Mouse (Mus musculus) myocyte (in vitro differentiated cells): Measurements from ENCODE around the gene Zfp740. TPM values are rescaled to one million over a fixed set of nuclear protein-coding genes. Genes with fewer than 3 reads are reported as not detected.

Experiments used
- H3K27me3 ChIP-seq: one replicate; pipeline ENCODE4 v1.6.1; 2011; ENCODE audit not compliant: control insufficient read depth, insufficient read depth, insufficient read length
- H3K36me3 ChIP-seq: one replicate; pipeline ENCODE4 v1.6.1; 2011; ENCODE audit not compliant: control insufficient read depth, insufficient read depth
- H3K4me2 ChIP-seq: one replicate; pipeline ENCODE4 v1.6.1; 2011; ENCODE audit warnings: low read depth, control low read depth
- H3K4me3 ChIP-seq: one replicate; pipeline ENCODE4 v1.5.1; 2011; ENCODE audit warnings: mild to moderate bottlenecking, control low read depth, moderate library complexity
- H3K79me2 ChIP-seq: one replicate; pipeline ENCODE4 v1.6.1; 2011; ENCODE audit not compliant: control insufficient read depth, insufficient read depth
- H3ac ChIP-seq: one replicate; pipeline ENCODE4 v1.6.1; 2011; ENCODE audit not compliant: control insufficient read depth, insufficient read length
- CEBPB ChIP-seq: IDR thresholded peaks from 2 replicates; pipeline ENCODE4 v1.6.1; 2011; ENCODE audit warnings: mild to moderate bottlenecking, moderate library complexity; ENCODE audit not compliant: poor library complexity, insufficient read depth, severe bottlenecking
- E2F4 ChIP-seq: IDR thresholded peaks from one replicate; pipeline ENCODE4 v1.6.1; 2011; ENCODE audit warnings: mild to moderate bottlenecking, control low read depth, moderate library complexity; ENCODE audit not compliant: insufficient read depth
- MAX ChIP-seq: IDR thresholded peaks from one replicate; pipeline ENCODE4 v1.6.1; 2011; ENCODE audit warnings: low read depth, mild to moderate bottlenecking, control low read depth
- MYOD1 ChIP-seq, 3 experiments: IDR thresholded peaks; one replicate each; pipeline ENCODE4 v1.6.1; 2011; ENCODE audit warnings: control low read depth in 2 of 3, low read depth in 2 of 3, mild to moderate bottlenecking in 2 of 3, moderate library complexity in 1 of 3; ENCODE audit not compliant: insufficient read length in 2 of 3, control insufficient read depth in 1 of 3
- MYOG ChIP-seq, 3 experiments: IDR thresholded peaks; one replicate each; pipeline ENCODE4 v1.6.1; 2011; ENCODE audit warnings: control low read depth in 2 of 3, low read depth in 2 of 3, mild to moderate bottlenecking in 2 of 3; ENCODE audit not compliant: insufficient read length in 2 of 3, control insufficient read depth in 1 of 3, insufficient read depth in 1 of 3
- POLR2A ChIP-seq: IDR thresholded peaks from one replicate; pipeline ENCODE4 v1.6.1; 2011; ENCODE audit warnings: low read depth, mild to moderate bottlenecking, control low read depth, moderate library complexity; ENCODE audit not compliant: insufficient read length
- POLR2AphosphoS2 ChIP-seq: IDR thresholded peaks from one replicate; pipeline ENCODE4 v1.6.1; 2011; ENCODE audit warnings: low read depth, control low read depth; ENCODE audit not compliant: insufficient read length
- REST ChIP-seq: IDR thresholded peaks from one replicate; pipeline ENCODE4 v1.6.1; 2011; ENCODE audit warnings: mild to moderate bottlenecking, control low read depth, moderate library complexity; ENCODE audit not compliant: insufficient read depth, insufficient read length
- SRF ChIP-seq: IDR thresholded peaks from one replicate; pipeline ENCODE4 v1.6.1; 2011; ENCODE audit warnings: low read depth; ENCODE audit not compliant: control insufficient read depth, insufficient read length
- TCF12 ChIP-seq: IDR thresholded peaks from one replicate; pipeline ENCODE4 v1.6.1; 2011; ENCODE audit warnings: mild to moderate bottlenecking, control low read depth; ENCODE audit not compliant: poor library complexity, insufficient read depth, severe bottlenecking
- TCF3 ChIP-seq: IDR thresholded peaks from one replicate; pipeline ENCODE4 v1.6.1; 2011; ENCODE audit warnings: low read depth, control low read depth; ENCODE audit not compliant: insufficient read length
- USF1 ChIP-seq: IDR thresholded peaks from one replicate; pipeline ENCODE4 v1.6.1; 2011; ENCODE audit warnings: low read depth, mild to moderate bottlenecking, control low read depth, moderate library complexity
- polyA plus RNA-seq: library from polyadenylated mRNA; unstranded; fragments of >200 nt; fragmentation: generic; extraction: Trizol; gene quantifications from one replicate; pipeline ENCODE4 v1.2.1, GENCODE M21; 2012; ENCODE audit warnings: missing spikeins

Zfp740 gene
- polyA plus RNA-seq, 1 experiment = 42.3 TPM

DNA sequence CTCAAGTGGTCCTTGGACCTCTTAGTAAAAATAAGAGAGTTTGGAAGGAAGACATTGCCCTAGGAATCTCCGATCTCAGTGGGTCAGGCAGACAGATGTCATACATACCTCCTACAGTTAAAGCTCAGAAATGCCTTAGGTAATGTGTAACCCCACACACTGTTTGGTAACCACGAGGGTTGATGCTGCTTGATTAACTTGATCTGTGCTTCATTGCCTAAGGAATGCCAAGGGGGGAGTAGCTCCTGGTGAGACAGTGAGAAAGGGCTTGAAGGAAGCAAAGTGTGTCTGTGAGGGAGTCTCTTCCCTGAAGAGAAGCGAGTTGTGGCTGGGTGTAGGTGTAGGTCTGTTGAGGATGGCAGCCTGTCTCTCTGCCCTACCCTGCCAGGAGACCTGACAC is 4.3 kb downstream of the Zfp740 start:
- H3K4me2 ChIP-seq = no peak overlapping the region
- H3K27me3 ChIP-seq = no peaks in the 10 kb centered on the region
- H3K4me3 ChIP-seq = no peak overlapping the region
- no peak for TF ChIP-seq POLR2A
- no peak for TF ChIP-seq E2F4
- TF ChIP-seq CEBPB = no peak
- TF ChIP-seq TCF3 = no peak
- TF ChIP-seq MYOD1 (IDR thresholded peaks at IDR 0.05; ENCODE audit: control insufficient read depth in 1 of 3, insufficient read length in 2 of 3, low read depth in 2 of 3) = no peak
- TF ChIP-seq USF1 = no peak
- TF ChIP-seq SRF = no peak
- no peak for TF ChIP-seq MAX
- TF ChIP-seq POLR2AphosphoS2 = no peak
- no peak for TF ChIP-seq REST
- H3K79me2 ChIP-seq = peaks cover 37% of the 10 kb centered on the region
- H3ac ChIP-seq = no peak overlapping the region
- peaks cover 52% of the 10 kb centered on the region for H3K36me3 ChIP-seq

DNA sequence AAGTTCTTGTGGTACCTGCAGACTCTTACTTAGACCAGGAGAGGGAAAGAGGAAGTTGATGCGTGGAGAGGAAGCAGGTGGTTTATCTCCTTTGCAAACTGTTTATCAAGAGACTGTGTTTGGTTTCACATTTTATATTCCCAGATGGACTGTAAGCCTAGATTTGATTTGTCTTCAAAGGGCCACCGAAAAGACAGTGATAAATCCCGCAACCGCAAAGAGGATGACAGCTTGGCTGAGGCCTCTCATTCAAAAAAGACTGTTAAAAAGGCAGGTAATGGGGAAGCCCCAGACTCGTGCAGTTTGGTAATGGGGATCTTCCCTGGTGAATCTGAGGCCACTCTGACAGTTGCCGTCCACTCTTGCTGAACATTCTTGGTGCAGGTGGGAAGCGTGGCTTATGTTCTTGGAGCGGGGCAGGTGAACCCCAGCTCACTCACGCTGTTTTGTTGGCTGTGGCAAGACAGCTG is 5.1 kb downstream of the Zfp740 start:
- Histone ChIP-seq H3K4me2 (no peak overlapping the region), H3K27me3 (no peaks in the 10 kb centered on the region), H3K79me2 (peaks cover 37% of the 10 kb centered on the region), H3K4me3 (no peak overlapping the region), H3ac (no peak overlapping the region), H3K36me3 (peaks cover 59% of the 10 kb centered on the region)
- TF ChIP-seq TCF12 = no peak

GRCm38 (mm10) chr15:102209114-102209513 is 6.1 kb downstream of the Zfp740 start:
- Histone ChIP-seq H3ac (no peak overlapping the region), H3K36me3 (peaks cover 67% of the 10 kb centered on the region), H3K4me3 (no peak overlapping the region), H3K79me2 (peaks cover 37% of the 10 kb centered on the region), H3K27me3 (no peaks in the 10 kb centered on the region), H3K4me2 (no peak overlapping the region)
- TF ChIP-seq POLR2A (no peak), MAX (no peak), USF1 (no peak), SRF (no peak)

- no peak overlapping the region for H3K4me3 ChIP-seq
- H3K4me2 ChIP-seq = no peak overlapping the region
- no peaks in the 10 kb centered on the region for H3K27me3 ChIP-seq
- H3K36me3 ChIP-seq = peaks cover 67% of the 10 kb centered on the region
- TF ChIP-seq SRF = no peak
- no peak for TF ChIP-seq REST
- TF ChIP-seq E2F4 = no peak
- TF ChIP-seq CEBPB = no peak
- TF ChIP-seq TCF3 = no peak
- TF ChIP-seq MYOD1 (IDR thresholded peaks at IDR 0.05; ENCODE audit: control insufficient read depth in 1 of 3, insufficient read length in 2 of 3, low read depth in 2 of 3) = no peak
- no peak for TF ChIP-seq MYOG (IDR thresholded peaks at IDR 0.05; ENCODE audit: control insufficient read depth in 1 of 3, insufficient read depth in 1 of 3, insufficient read length in 2 of 3, low read depth in 2 of 3)
- TF ChIP-seq USF1 = no peak
- no peak for TF ChIP-seq MAX
- no peak for TF ChIP-seq TCF12
- no peak for TF ChIP-seq POLR2AphosphoS2
- TF ChIP-seq POLR2A = no peak
- peaks cover 20% of the 10 kb centered on the region for H3K79me2 ChIP-seq
- no peak overlapping the region for H3ac ChIP-seq
Observed at GRCm38 (mm10) chr15:102210816-102211215, 7.8 kb downstream of the Zfp740 start.

DNA sequence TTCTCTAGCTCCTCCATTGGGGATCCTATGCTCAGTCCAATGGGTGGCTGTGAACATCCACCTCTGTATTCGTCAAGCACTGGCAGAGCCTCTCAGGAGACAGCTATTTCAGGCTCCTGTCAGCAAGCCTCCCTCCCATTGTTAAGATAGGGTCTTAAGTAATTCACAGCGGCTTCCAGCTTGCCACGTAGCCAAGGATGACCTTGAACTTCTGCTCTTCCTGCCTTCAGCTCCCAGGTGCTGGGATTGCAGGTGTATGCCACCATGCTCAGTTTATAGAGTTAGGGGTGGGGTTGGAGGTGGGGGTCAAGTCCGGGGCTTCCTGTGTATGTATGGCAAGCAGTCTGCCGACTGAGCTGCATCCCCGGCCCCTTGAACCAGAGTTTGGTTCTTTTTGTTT is 8.8 kb downstream of the Zfp740 start:
- Histone ChIP-seq H3K79me2 (peaks cover 11% of the 10 kb centered on the region), H3K4me3 (no peak overlapping the region), H3K36me3 (peaks cover 65% of the 10 kb centered on the region), H3K27me3 (no peaks in the 10 kb centered on the region), H3ac (no peak overlapping the region), H3K4me2 (no peak overlapping the region)
- TF ChIP-seq TCF12 (no peak), POLR2AphosphoS2 (no peak), E2F4 (no peak), POLR2A (no peak)
